Mouse (Mus musculus): ENCODE measurements around the gene Abcc4. TPM values are rescaled to one million over a fixed set of nuclear protein-coding genes. Genes with fewer than 3 reads are reported as not detected.

Gene Abcc4
- polyA plus RNA-seq, 1 experiment from 2014 or later: 5.2 TPM

DNA sequence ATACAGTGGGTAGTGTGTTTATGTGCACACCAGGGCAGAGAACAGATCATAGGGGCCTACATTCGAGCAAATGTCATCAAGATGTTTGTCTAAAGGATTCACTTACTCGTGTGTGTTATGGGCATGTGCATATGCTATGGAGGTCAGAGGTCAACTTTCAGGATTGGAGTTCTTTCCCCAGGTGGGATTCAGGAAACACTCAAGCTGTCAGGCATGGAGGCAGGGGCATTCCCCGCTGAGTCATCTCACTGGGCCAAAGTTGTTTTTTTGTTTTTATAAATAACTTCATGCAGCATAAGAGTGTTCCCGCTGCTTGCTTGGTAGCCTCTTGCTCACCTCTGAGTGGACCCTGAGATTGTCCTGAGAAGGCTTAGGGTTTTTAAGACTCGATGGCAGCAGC lies 224.2 kb downstream of the Abcc4 start:
- peak overlapping the region; percentile 66 for H3K27ac ChIP-seq (ENCODE audit: low read length)
- H3K4me1 ChIP-seq (ENCODE audit: control insufficient read depth, insufficient read depth, low read length): no peaks in the 10 kb centered on the region
- H3K9ac ChIP-seq (ENCODE audit: low read length): no peak overlapping the region
- 56% methylated on average over 5 of the region's 5 CpGs for WGBS
- no peak overlapping the region for H3K4me3 ChIP-seq (replicated peaks; ENCODE audit: low read length)
- H3K9me3 ChIP-seq (replicated peaks; ENCODE audit: control insufficient read depth, low read length): no peaks in the 10 kb centered on the region
- no peaks in the 10 kb centered on the region for H3K36me3 ChIP-seq (ENCODE audit: control insufficient read depth, insufficient read depth, low read length)
- ATAC-seq (ENCODE audit: insufficient read depth, low FRiP score): no peak
- H3K27me3 ChIP-seq (ENCODE audit: control insufficient read depth, insufficient read depth, low read length): no peaks in the 10 kb centered on the region
- no peak overlapping the region for H3K4me2 ChIP-seq (ENCODE audit: low read depth, low read length)

DNA sequence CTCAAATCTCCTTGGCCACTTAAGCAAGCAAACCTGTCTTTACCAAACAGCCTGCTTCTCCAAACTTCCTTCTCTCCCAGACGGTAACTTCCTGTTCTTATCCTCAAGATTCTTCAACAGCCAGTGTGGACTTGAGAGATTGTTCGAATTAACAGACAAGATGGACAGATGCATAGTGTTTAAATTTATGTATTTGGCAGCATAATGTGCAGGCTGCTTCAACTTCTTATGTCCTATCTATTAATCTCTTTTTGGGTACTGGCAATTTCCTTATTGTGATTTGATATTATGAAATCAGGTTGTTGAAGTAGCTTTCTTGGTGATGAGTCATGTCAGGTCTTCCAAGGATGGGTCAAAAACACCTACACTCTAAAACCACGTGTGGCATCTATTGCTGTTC lies 229.7 kb downstream of the Abcc4 start:
- Histone ChIP-seq H3K4me2 (ENCODE audit: low read depth, low read length) (no peak overlapping the region), H3K4me1 (ENCODE audit: control insufficient read depth, insufficient read depth, low read length) (no peaks in the 10 kb centered on the region; the same call in 1 of the 2 replicates), H3K9ac (ENCODE audit: low read length) (no peak overlapping the region), H3K36me3 (ENCODE audit: control insufficient read depth, insufficient read depth, low read length) (no peaks in the 10 kb centered on the region), H3K4me3 (replicated peaks; ENCODE audit: low read length) (no peak overlapping the region), H3K27me3 (ENCODE audit: control insufficient read depth, insufficient read depth, low read length) (no peaks in the 10 kb centered on the region), H3K27ac (ENCODE audit: low read length) (no peak overlapping the region), H3K9me3 (replicated peaks; ENCODE audit: control insufficient read depth, low read length) (no peaks in the 10 kb centered on the region)
- 70% methylated on average over 3 of the region's 3 CpGs for WGBS
- ATAC-seq (ENCODE audit: insufficient read depth, low FRiP score): no peak

DNA sequence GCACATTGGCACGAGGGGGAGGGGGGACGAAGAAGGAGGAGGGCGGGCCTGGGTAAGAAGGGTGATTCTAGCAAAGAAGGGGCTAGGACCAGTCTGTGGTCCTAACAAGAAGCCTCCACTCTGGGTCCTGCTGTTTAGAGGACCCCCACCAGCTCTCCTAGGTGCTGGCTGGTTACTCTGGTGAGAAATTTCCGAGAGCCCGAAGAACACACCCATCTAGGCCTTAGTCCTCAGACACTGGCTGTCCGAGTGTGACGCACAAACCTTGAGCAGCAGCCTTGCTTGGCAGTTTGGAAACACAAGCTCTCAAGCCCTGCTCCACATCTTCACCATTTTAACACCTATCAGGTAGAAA lies 230.9 kb downstream of the Abcc4 start:
- WGBS: 37% methylated on average over 7 of the region's 7 CpGs
- Histone ChIP-seq H3K4me2 (ENCODE audit: low read depth, low read length) (peak overlapping the region; percentile 39), H3K4me3 (replicated peaks; ENCODE audit: low read length) (0 out of 2 replicates have a peak overlapping the region, but pooled peaks have one; percentile 0), H3K27me3 (ENCODE audit: control insufficient read depth, insufficient read depth, low read length) (no peaks in the 10 kb centered on the region; the same call in 1 of the 2 replicates), H3K27ac (ENCODE audit: low read length) (peak overlapping the region; percentile 87), H3K9me3 (replicated peaks; ENCODE audit: control insufficient read depth, low read length) (no peaks in the 10 kb centered on the region), H3K36me3 (ENCODE audit: control insufficient read depth, insufficient read depth, low read length) (no peaks in the 10 kb centered on the region), H3K9ac (ENCODE audit: low read length) (0 out of 2 replicates have a peak overlapping the region, but pooled peaks have one; percentile 24), H3K4me1 (ENCODE audit: control insufficient read depth, insufficient read depth, low read length) (no peaks in the 10 kb centered on the region; the same call in 1 of the 2 replicates)
- ATAC-seq (ENCODE audit: insufficient read depth, low FRiP score): peak; percentile 24; the same call in 1 of the 2 replicates

DNA sequence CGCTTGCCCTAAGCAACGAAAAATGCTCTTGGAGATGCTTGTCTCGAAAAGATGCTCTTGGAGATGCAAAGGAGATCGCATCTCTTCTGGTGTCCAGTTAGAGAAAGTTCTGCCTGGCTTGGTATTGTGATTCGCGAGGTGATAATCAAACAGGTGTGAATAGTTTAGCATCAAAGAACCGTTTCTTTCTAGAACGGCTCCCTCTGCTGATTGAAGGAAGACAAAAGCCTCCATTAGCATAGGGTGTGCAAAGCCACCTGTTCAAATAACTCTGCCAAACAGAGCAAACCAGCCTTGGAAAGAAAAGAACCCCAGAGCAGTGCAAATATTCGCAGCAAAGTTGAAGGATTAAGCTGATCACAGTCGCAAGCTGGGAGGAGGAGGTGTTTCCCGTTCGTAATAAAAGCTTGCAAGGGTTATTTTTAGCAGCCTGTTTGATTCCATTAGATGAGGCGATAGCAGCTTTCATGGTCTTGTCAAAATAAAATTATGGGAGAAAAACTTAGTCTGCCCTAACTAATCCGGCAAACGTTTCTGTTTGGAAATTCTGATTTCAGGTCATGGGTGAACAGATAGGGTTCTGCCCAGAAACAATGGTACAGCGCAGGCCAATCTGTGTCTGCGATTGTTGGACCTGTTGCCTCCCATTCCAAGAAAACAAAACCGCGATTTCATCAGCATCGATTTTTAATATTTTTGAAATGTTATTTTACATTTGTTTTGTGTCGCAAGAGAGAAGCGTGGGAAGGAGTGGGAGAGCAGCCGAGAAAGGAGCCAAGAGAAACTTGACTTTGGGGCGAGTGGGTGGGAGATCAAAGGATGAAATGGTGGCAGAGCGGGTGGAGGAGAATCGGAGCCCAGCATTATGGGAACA lies 231.6 kb downstream of the Abcc4 start:
- Histone ChIP-seq H3K4me3 (replicated peaks; ENCODE audit: low read length) (peak overlapping the region; percentile 46), H3K4me1 (ENCODE audit: control insufficient read depth, insufficient read depth, low read length) (no peaks in the 10 kb centered on the region; the same call in 1 of the 2 replicates), H3K36me3 (ENCODE audit: control insufficient read depth, insufficient read depth, low read length) (no peaks in the 10 kb centered on the region), H3K9ac (ENCODE audit: low read length) (peak overlapping the region; percentile 68; the same call in 1 of the 2 replicates), H3K27me3 (ENCODE audit: control insufficient read depth, insufficient read depth, low read length) (no peaks in the 10 kb centered on the region; the same call in 1 of the 2 replicates), H3K9me3 (replicated peaks; ENCODE audit: control insufficient read depth, low read length) (no peaks in the 10 kb centered on the region), H3K27ac (ENCODE audit: low read length) (peak overlapping the region; percentile 92), H3K4me2 (ENCODE audit: low read depth, low read length) (peak overlapping the region; percentile 72)
- 12% methylated on average over 26 of the region's 26 CpGs for WGBS
- ATAC-seq (ENCODE audit: insufficient read depth, low FRiP score): peak; percentile 87

DNA sequence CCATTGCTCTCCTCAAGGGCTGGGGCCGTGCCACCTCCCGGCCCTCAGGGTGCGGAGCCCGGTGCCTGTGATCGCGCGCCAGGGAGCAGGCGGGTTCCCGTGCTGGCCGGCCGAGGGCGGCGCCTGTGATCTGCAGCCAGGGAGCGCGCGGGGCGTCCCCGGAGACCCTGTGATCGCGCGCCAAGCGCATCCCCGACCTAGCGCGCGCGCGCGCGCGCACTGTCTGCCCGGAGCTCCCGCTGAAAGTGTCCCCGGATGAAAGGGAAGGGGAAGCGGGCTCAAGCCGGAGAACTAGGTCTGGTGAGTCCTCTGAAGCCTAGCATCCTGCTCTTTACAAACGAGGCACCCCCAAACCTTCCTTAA lies 232.2 kb downstream of the Abcc4 start:
- Histone ChIP-seq H3K9ac (ENCODE audit: low read length) (peak overlapping the region; percentile 68), H3K4me1 (ENCODE audit: control insufficient read depth, insufficient read depth, low read length) (no peaks in the 10 kb centered on the region; the same call in 1 of the 2 replicates), H3K27me3 (ENCODE audit: control insufficient read depth, insufficient read depth, low read length) (no peaks in the 10 kb centered on the region; the same call in 1 of the 2 replicates), H3K9me3 (replicated peaks; ENCODE audit: control insufficient read depth, low read length) (no peaks in the 10 kb centered on the region), H3K4me2 (ENCODE audit: low read depth, low read length) (peak overlapping the region; percentile 72), H3K27ac (ENCODE audit: low read length) (peak overlapping the region; percentile 92), H3K4me3 (replicated peaks; ENCODE audit: low read length) (peak overlapping the region; percentile 46), H3K36me3 (ENCODE audit: control insufficient read depth, insufficient read depth, low read length) (no peaks in the 10 kb centered on the region)
- ATAC-seq (ENCODE audit: insufficient read depth, low FRiP score): peak; percentile 74; the same call in 1 of the 2 replicates
- WGBS: 1% methylated on average over 36 of the region's 37 CpGs

DNA sequence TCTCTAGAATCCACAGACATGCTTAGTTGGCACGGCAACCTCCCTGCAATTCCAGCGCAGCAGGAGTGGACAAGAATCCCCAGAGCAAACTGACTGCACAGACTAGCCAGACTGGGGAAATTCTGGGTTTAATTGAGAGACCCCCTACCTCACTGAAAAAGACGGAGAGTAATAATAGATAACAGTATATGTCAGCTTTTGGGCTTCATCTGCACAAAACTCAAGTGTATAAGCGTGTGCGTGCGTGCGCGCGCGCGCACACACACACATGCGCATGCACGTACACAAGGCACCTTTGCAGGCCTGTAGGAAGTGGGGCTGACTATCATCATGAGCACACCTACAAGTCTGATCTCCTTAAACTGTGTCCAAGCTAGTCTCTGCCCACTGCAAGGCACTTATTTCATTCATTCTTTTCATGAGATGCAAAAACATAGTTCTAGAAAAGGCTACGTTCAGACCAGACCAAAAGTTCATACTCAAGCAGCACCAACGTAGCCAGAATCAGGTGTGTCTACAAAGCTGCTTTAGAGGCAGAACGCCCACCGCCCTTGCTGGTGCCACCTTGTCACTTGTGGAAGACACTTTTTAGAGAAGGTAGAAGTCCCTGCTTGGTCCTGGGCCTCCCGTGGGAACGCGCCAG lies 232.7 kb downstream of the Abcc4 start:
- ATAC-seq (ENCODE audit: insufficient read depth, low FRiP score): 0 out of 2 replicates have a peak, but pooled peaks have one; percentile 44
- H3K9ac ChIP-seq (ENCODE audit: low read length): peak overlapping the region; percentile 68
- WGBS: 12% methylated on average over 20 of the region's 20 CpGs

DNA sequence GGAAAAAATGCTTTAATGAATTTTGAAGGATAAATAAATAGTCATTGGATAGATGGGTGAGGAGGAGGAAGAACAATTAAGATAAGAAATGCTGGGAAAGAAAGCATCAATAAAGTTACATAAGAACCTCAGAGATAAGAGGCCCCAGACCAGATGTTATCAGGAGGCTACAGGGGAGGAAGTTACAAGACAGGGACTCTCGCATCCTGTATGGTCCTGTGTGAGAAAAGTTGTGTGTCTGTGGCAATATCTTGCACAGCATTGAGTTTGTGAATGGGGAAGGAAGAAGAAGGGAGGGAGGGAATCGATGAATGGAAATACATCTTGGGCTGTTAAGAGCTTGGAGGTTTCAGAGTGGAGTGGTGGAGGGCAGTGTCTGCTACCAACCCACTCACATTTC lies 240.7 kb downstream of the Abcc4 start:
- Histone ChIP-seq H3K4me3 (replicated peaks; ENCODE audit: low read length) (no peak overlapping the region), H3K4me1 (ENCODE audit: control insufficient read depth, insufficient read depth, low read length) (no peaks in the 10 kb centered on the region), H3K27me3 (ENCODE audit: control insufficient read depth, insufficient read depth, low read length) (no peaks in the 10 kb centered on the region; the same call in 1 of the 2 replicates), H3K9me3 (replicated peaks; ENCODE audit: control insufficient read depth, low read length) (no peaks in the 10 kb centered on the region), H3K4me2 (ENCODE audit: low read depth, low read length) (no peak overlapping the region), H3K36me3 (ENCODE audit: control insufficient read depth, insufficient read depth, low read length) (no peaks in the 10 kb centered on the region), H3K27ac (ENCODE audit: low read length) (no peak overlapping the region), H3K9ac (ENCODE audit: low read length) (no peak overlapping the region)
- WGBS: 72% methylated on average over 2 of the region's 2 CpGs
- no peak for ATAC-seq (ENCODE audit: insufficient read depth, low FRiP score)

More for the DNA sequence above, 232.7 kb downstream of the Abcc4 start:
- no peaks in the 10 kb centered on the region for H3K9me3 ChIP-seq (replicated peaks; ENCODE audit: control insufficient read depth, low read length)
- peak overlapping the region; percentile 46 for H3K4me3 ChIP-seq (replicated peaks; ENCODE audit: low read length)
- peak overlapping the region; percentile 92 for H3K27ac ChIP-seq (ENCODE audit: low read length)
- H3K4me2 ChIP-seq (ENCODE audit: low read depth, low read length): peak overlapping the region; percentile 72
- no peaks in the 10 kb centered on the region for H3K36me3 ChIP-seq (ENCODE audit: control insufficient read depth, insufficient read depth, low read length)
- H3K27me3 ChIP-seq (ENCODE audit: control insufficient read depth, insufficient read depth, low read length): no peaks in the 10 kb centered on the region; the same call in 1 of the 2 replicates
- no peaks in the 10 kb centered on the region; the same call in 1 of the 2 replicates for H3K4me1 ChIP-seq (ENCODE audit: control insufficient read depth, insufficient read depth, low read length)

DNA sequence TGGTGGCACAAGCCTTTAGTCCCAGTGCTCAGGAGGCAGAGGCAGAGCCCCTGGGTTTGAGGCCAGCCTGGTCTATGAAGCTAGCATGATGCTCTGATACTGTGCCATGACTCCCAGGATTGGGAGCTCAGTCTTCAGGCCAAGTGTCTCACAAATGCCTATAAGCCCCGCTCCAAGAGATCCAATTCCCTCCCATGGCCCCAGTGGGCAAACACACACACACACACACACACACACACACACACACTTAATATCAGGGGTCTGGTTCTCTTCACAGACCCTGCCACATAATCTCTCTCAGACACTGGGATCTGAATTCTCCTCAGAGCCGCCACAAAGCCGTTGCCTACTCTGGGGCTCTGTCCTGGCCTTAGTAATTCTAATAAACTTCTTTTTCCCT lies 241.6 kb downstream of the Abcc4 start:
- no peaks in the 10 kb centered on the region for H3K27me3 ChIP-seq (ENCODE audit: control insufficient read depth, insufficient read depth, low read length)
- no peak overlapping the region for H3K4me2 ChIP-seq (ENCODE audit: low read depth, low read length)
- no peaks in the 10 kb centered on the region for H3K36me3 ChIP-seq (ENCODE audit: control insufficient read depth, insufficient read depth, low read length)
- no peak overlapping the region for H3K27ac ChIP-seq (ENCODE audit: low read length)
- no peaks in the 10 kb centered on the region for H3K9me3 ChIP-seq (replicated peaks; ENCODE audit: control insufficient read depth, low read length)
- ATAC-seq (ENCODE audit: insufficient read depth, low FRiP score): no peak
- H3K4me1 ChIP-seq (ENCODE audit: control insufficient read depth, insufficient read depth, low read length): no peaks in the 10 kb centered on the region
- H3K4me3 ChIP-seq (replicated peaks; ENCODE audit: low read length): no peak overlapping the region
- 86% methylated on average over 3 of the region's 3 CpGs for WGBS
- no peak overlapping the region for H3K9ac ChIP-seq (ENCODE audit: low read length)

DNA sequence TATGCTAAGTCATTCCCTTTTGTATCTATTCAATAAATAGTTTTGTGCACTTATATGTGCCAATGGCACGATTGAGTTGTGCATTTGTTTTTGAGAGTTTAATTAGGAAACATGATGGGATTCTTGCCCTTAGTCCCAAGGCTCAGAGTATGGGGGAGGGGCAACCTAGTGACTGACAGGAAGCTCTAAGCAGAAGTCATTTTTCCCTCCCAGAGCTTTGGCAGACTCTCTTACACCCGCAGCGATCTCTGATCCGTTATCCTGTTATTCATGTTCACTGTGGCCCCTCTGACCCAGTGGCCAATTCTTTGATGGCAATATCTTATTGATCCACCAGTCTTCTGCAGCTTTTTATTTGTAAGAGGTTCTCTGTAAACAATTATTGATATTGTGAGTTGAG lies 253.4 kb downstream of the Abcc4 start:
- 55% methylated on average over 4 of the region's 4 CpGs for WGBS
- no peak overlapping the region for H3K4me2 ChIP-seq (ENCODE audit: low read depth, low read length)
- ATAC-seq (ENCODE audit: insufficient read depth, low FRiP score): no peak

More for the DNA sequence above, 253.4 kb downstream of the Abcc4 start:
- Histone ChIP-seq H3K4me1 (ENCODE audit: control insufficient read depth, insufficient read depth, low read length) (no peaks in the 10 kb centered on the region), H3K4me3 (replicated peaks; ENCODE audit: low read length) (no peak overlapping the region), H3K9me3 (replicated peaks; ENCODE audit: control insufficient read depth, low read length) (no peaks in the 10 kb centered on the region), H3K36me3 (ENCODE audit: control insufficient read depth, insufficient read depth, low read length) (no peaks in the 10 kb centered on the region), H3K27me3 (ENCODE audit: control insufficient read depth, insufficient read depth, low read length) (no peaks in the 10 kb centered on the region), H3K27ac (ENCODE audit: low read length) (no peak overlapping the region), H3K9ac (ENCODE audit: low read length) (no peak overlapping the region)
